Mouse (Mus musculus): ENCODE results near the gene Gfra1.

Gfra1 gene

GRCm38 (mm10) chr19:58441246-58441645, 14.5 kb downstream of the Gfra1 start:
- no peak for DNase-seq

- DNase-seq, result peak in 1 of 2 experiments; percentile 11
These were observed 16.9 kb downstream of the Gfra1 start for GRCm38 (mm10) chr19:58438762-58439161.

- DNase-seq, result no peak
These were observed 18.2 kb downstream of the Gfra1 start for GRCm38 (mm10) chr19:58437441-58438071.

- no peak for DNase-seq
These were observed 18.8 kb downstream of the Gfra1 start for GRCm38 (mm10) chr19:58436874-58437273.

GRCm38 (mm10) chr19:58435877-58436276, 19.8 kb downstream of the Gfra1 start:
- no peak for DNase-seq

GRCm38 (mm10) chr19:58432840-58433239, 22.9 kb downstream of the Gfra1 start:
- DNase-seq, result no peak

GRCm38 (mm10) chr19:58428546-58428945, 27.2 kb downstream of the Gfra1 start:
- DNase-seq, result no peak

- no peak for DNase-seq
These were observed 28.4 kb downstream of the Gfra1 start for GRCm38 (mm10) chr19:58427348-58427747.

GRCm38 (mm10) chr19:58424928-58425327, 30.8 kb downstream of the Gfra1 start:
- DNase-seq, result no peak

- no peak for DNase-seq
These were observed 31.5 kb downstream of the Gfra1 start for GRCm38 (mm10) chr19:58424179-58424578.

- DNase-seq, result no peak
These were observed 32.7 kb downstream of the Gfra1 start for GRCm38 (mm10) chr19:58422916-58423493.

GRCm38 (mm10) chr19:58419685-58420084, 36.0 kb downstream of the Gfra1 start:
- peak; percentile 31 to 48 for DNase-seq

- no peak for DNase-seq
These were observed 36.4 kb downstream of the Gfra1 start for GRCm38 (mm10) chr19:58419278-58419677.

- DNase-seq, result no peak
These were observed 40.5 kb downstream of the Gfra1 start for GRCm38 (mm10) chr19:58415173-58415572.

GRCm38 (mm10) chr19:58414733-58415132, 41.0 kb downstream of the Gfra1 start:
- no peak for DNase-seq

- DNase-seq, result peak; percentile 77 to 84
These were observed 42.4 kb downstream of the Gfra1 start for GRCm38 (mm10) chr19:58413290-58413689.

- DNase-seq, result no peak
These were observed 42.9 kb downstream of the Gfra1 start for GRCm38 (mm10) chr19:58412811-58413210.

- DNase-seq, result no peak
These were observed 49.0 kb downstream of the Gfra1 start for GRCm38 (mm10) chr19:58406726-58407125.

GRCm38 (mm10) chr19:58400224-58400623, 55.5 kb downstream of the Gfra1 start:
- DNase-seq, result no peak

GRCm38 (mm10) chr19:58399166-58399565, 56.5 kb downstream of the Gfra1 start:
- no peak for DNase-seq

GRCm38 (mm10) chr19:58396604-58396984, 59.1 kb downstream of the Gfra1 start:
- DNase-seq, result peak; percentile 39 to 61

GRCm38 (mm10) chr19:58395785-58396603, 59.7 kb downstream of the Gfra1 start:
- DNase-seq, result peak; percentile 61 to 72

- no peak for DNase-seq
These were observed 62.6 kb downstream of the Gfra1 start for GRCm38 (mm10) chr19:58393121-58393520.

GRCm38 (mm10) chr19:58391796-58392195, 63.9 kb downstream of the Gfra1 start:
- no peak for DNase-seq
